Mouse (Mus musculus) telencephalon, adult 2 months (tissue): ENCODE measurements around the gene 1810010H24Rik.
"Not testable (repeated sequence)": the region's sequence is repeated elsewhere in the genome, so short reads cannot be mapped to it uniquely, and the experiment has no call there.

ENCODE experiments used
- DNase-seq: peaks from one replicate; pipeline ENCODE4 v3.0.0-alpha.2; 2011; ENCODE audit warnings: low read depth, low spot score

Gene 1810010H24Rik

GRCm38 (mm10) chr11:107041396-107041795, 15.9 kb downstream of the 1810010H24Rik start:
- DNase-seq: no peak

- no peak for DNase-seq
Observed at GRCm38 (mm10) chr11:107043361-107043760, 17.9 kb downstream of the 1810010H24Rik start.

DNA sequence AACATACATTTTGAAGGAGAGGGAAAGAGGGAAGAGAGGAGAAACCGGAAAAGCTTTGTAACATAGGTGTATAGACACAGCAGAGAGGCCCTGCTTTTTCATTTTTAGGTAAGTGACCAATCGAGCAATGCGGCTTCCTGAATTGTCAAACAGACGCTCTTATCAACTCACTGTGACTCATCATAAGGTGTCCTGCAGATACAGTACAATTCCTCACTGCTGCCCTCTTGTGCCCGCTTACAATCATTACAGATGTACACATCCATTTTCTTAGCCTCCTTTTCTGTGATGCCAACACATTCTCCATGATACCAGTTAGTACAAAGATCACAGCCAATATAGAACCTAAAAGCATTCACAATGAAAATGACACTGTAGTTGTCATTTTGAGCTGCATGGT, 18.8 kb downstream of the 1810010H24Rik start:
- DNase-seq: peak; percentile 77

GRCm38 (mm10) chr11:107045546-107045945, 20.1 kb downstream of the 1810010H24Rik start:
- no peak for DNase-seq

DNA sequence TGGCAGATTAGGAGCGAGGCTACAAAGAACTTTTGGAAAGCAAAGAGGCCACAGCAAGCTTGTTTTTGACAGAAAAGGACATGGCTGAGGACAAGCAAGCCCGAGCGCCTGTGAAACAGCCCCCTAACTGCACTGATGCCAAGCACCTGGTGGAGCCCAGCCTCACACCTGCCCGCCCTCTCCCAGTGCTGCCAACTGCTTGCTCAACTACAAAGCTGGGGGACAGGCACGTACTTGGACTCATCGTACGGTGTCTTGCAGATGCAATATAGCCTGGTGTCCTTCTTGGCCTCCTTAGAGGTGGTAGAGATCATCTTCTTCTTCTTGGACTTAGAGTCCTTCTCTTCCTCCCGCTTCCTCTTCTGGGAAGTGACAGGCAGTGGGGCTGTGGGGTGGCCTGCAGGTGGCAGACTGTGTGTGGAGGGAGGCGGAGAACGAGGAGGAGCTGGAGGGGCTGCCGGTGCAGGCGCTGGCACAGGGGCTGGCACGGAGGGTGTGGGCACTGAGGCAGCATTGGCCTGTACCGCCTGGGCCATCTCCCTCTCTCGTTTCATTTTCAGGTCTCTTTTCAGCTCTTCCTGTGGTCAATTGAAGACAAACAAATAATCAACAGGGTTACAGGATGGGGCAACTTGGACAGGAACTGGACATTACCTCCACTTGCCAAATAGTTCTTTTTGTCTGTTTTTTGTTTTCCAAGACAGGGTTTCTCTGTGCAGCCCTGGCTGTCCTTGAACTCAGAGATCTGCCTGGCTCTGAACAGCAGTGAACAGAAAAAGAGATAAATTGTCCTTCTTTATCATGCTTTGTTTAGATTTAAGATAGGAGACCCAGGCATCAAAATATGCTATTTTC, 21.5 kb downstream of the 1810010H24Rik start:
- no peak for DNase-seq

DNA sequence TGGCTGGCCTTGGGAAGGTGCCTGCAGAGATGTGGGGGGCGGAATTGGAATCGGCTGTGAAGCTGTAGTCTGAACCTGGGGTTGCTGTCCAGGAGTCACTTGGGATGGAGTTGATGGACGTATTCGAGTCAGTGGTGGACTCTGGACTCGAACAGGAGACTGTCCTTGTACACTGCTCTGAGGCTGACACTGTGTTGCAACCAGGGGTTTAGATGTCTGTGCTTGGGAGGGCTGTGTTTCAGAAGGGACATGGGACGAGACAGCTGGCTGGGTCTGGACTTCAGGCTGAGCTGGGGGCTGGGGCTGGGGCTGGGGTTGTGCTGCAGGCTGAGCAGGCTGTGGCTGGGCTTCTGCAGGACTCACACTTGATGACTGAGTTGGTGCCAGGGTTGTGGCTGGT, 29.4 kb downstream of the 1810010H24Rik start:
- no peak for DNase-seq

GRCm38 (mm10) chr11:107057391-107057790, 31.9 kb downstream of the 1810010H24Rik start:
- no peak for DNase-seq

GRCm38 (mm10) chr11:107059634-107060033, 34.2 kb downstream of the 1810010H24Rik start:
- DNase-seq: not testable (repeated sequence)

- DNase-seq: no peak
Observed at GRCm38 (mm10) chr11:107060941-107061340, 35.5 kb downstream of the 1810010H24Rik start.

DNA sequence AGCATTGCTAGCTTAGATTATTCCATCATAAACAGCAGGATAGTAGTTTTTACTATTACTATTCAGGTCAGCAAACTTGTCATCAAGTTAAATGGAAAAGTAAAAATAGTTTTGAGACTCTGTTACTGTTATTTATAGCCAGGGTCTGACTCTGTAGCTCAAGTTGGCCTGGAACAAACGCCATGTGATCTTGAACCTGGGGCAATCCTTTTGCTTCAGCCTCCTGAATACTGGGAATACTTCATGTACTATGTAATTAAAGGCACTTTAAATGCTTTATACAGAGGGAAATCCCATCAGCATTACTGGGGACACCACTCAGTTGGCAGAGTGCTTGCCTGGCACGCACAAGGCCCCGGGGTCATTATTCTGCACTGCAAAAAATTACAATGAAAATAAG, 37.6 kb downstream of the 1810010H24Rik start:
- DNase-seq: no peak

GRCm38 (mm10) chr11:107064590-107064989, 39.1 kb downstream of the 1810010H24Rik start:
- DNase-seq: peak; percentile 47

DNA sequence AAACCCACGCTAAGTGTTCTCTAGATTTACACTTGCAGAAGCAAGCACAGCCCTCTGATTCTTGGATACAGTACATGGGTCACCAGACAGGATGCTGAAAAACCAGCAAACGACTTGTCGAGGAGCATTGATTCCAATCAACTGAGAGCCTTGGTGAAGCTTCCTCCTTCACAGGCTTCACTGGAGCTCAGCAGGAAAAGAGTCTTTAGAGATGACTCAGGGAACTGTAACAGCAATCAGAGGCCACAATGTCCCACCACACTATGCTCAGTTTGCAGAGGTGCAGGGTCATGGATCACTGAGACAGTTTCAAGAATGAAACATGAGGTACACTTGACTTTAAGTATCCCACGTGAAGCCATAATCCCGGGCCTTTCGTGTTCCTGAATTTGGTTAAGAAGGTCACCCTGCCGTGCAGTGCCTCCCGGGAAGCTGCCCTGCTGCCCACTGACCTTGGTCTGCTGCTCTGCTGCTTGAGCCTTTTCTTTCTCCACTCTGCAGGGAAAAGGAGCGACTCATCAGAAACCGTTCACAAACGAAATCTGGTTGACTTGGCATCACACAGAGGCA, 39.8 kb downstream of the 1810010H24Rik start:
- DNase-seq: no peak
